Mouse (Mus musculus): ENCODE data around the gene Angel2. TPM values are rescaled to one million over a fixed set of nuclear protein-coding genes. Genes with fewer than 3 reads are reported as not detected.

Gene Angel2
- polyA plus RNA-seq (2012; fragmentation: generic; extraction: Trizol), result 10 to 100 TPM in 1 of 2 experiments, 1 to 10 TPM in 1; 3.4 to 16.1 TPM

DNA sequence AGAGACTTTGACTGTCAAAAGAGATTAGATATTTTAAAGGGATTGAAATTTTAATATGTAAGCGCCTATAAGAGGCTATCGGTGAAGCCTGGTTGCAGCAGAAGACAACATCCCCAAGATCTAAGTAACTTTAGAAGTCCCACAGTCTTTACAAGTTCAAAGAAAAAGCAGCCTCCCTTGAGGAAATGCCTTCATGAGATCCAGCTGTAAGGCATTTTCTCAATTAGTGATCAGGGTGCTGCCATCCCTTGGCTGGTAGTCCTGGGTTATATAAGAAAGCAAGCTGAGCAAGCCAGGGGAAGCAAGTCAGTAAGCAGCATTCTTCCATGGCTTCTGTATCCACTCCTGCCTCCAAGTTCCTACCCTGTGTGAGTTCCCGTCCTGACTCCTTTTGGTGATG lies at the start of gene Angel2:
Angel2 (plus strand) TSS at position 301 of the 400 bp plus-strand sequence.

DNA sequence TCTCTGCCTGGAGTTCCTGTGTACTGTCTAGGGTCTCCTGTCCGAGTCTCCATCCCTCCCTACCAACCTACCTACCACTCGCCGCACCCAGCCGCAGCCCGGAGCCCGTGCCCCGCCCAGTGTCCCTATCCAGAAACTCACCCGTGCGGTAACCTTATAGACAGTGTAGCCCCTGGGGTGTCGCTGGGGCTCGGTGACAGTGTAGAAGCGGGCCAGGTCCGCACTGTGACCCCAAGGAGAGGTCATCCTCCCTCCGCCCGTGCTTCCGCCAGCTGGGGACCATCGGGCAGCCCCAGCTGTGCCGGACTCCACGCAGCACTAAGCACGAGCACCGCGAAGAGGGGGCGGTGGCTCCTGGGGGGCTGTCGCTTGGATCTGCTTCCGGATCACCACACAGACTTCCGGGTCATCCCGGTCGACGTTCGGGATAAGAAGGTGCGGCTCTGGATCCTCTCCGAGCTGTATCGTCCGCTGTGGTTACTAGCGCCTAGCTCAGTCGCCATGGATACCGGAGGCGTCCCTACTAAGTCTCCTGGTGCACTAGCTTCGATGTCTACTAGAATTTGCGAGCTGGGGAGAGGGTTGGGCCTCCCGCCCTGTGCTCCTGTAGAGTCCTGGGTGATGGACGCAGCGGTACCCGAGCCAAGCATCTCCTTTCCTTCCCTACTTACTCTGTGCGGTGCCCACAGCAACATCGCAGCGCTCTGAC lies 13.3 kb upstream of the Angel2 start, which contains the start of gene Rps6kc1:
Rps6kc1 (minus strand) TSS at position 356 of the 709 bp plus-strand sequence.

DNA sequence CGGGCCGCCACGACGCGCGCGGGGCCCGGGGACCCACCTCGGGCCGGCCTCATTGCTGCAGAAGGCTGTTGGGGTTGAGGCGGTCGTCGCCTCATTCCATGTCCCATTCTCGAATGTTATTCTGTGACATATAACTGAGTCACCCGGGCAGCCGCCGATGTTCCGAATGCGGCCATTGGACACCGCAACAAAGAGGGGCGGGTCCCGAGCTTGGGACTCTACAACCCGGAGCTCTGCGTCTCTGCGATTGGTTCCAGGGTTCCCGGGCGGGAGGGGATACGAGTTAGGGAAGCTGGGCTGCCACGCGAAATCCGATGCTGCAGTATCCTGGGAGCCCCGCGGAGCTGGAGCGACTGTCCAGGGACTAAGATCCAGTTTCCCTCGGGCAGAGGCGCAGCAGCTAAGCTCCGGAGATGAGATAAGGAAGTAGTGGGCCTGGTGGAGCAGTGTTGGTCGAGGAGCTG lies 54.2 kb downstream of the Angel2 start, which contains the start of gene Vash2:
Vash2 (minus strand) TSS at position 197 of the 464 bp plus-strand sequence.

Other genes starting within 250 kb of the Angel2 start
- 10 to 100 TPM in 1 of 2 experiments, 1 to 10 TPM in 1; 5.7 to 13.0 TPM for gene Rps6kc1, start 13.3 kb upstream of the Angel2 start, polyA plus RNA-seq (2012; fragmentation: generic; extraction: Trizol)
- 10 to 100 TPM in 1 of 2 experiments, 1 to 10 TPM in 1; 1.8 to 12.0 TPM for gene Vash2, start 54.2 kb downstream of the Angel2 start, polyA plus RNA-seq (2012; fragmentation: generic; extraction: Trizol)
- gene Flvcr1, start 101.0 kb downstream of the Angel2 start, polyA plus RNA-seq (2012; fragmentation: generic; extraction: Trizol), result 1 to 10 TPM; 1.9 to 2.6 TPM
- not detected for gene Spata45, start 111.5 kb downstream of the Angel2 start, polyA plus RNA-seq (2012; fragmentation: generic; extraction: Trizol)
- 10 to 100 TPM in 1 of 2 experiments, 1 to 10 TPM in 1; 3.8 to 12.9 TPM for gene Tatdn3, start 137.8 kb downstream of the Angel2 start, polyA plus RNA-seq (2012; fragmentation: generic; extraction: Trizol)
- 1 to 10 TPM; 1.6 to 5.3 TPM for gene Nsl1, start 137.9 kb downstream of the Angel2 start, polyA plus RNA-seq (2012; fragmentation: generic; extraction: Trizol)
- under 1 TPM; 0.37 to 0.61 TPM for gene Batf3, start 172.7 kb downstream of the Angel2 start, polyA plus RNA-seq (2012; fragmentation: generic; extraction: Trizol)
- not detected for gene Fam71a, start 239.7 kb downstream of the Angel2 start, polyA plus RNA-seq (2012; fragmentation: generic; extraction: Trizol)

All from C3H10T1/2 (cell line).